Mouse (Mus musculus) liver, embryonic 12.5 days (tissue): ENCODE measurements around the gene Plcb4. TPM values are rescaled to one million over a fixed set of nuclear protein-coding genes. Genes with fewer than 3 reads are reported as not detected.
"Not testable (repeated sequence)": the region's sequence is repeated elsewhere in the genome, so short reads cannot be mapped to it uniquely, and the experiment has no call there.

Source experiments
- ATAC-seq: fragments of 200-750 bp; cut with Nextera tagmentation; 2 replicates; pipeline ENCODE4 v1.8.0; 2017; ENCODE audit warnings: moderate number of reproducible peaks, mild to moderate bottlenecking, moderate library complexity
- H3K27ac ChIP-seq: fragments of 300-500 bp; sonication (generic); 2 replicates; pipeline ENCODE4 v1.5.1; 2016; ENCODE audit warnings: mild to moderate bottlenecking
- H3K27me3 ChIP-seq: fragments of 300-500 bp; sonication (generic); replicated peaks from 2 replicates; pipeline ENCODE4 v1.6.1; 2016; ENCODE audit warnings: mild to moderate bottlenecking, moderate library complexity
- H3K36me3 ChIP-seq: fragments of 300-500 bp; sonication (generic); 2 replicates; pipeline ENCODE4 v1.6.1; 2016; ENCODE audit warnings: mild to moderate bottlenecking, moderate library complexity
- H3K4me1 ChIP-seq: fragments of 300-500 bp; sonication (generic); 2 replicates; pipeline ENCODE4 v1.6.1; 2016
- H3K4me2 ChIP-seq: fragments of 300-500 bp; sonication (generic); 2 replicates; pipeline ENCODE4 v1.6.1; 2016; ENCODE audit warnings: mild to moderate bottlenecking, moderate library complexity
- H3K4me3 ChIP-seq: fragments of 300-500 bp; sonication (generic); 2 replicates; pipeline ENCODE4 v1.5.1; 2016; ENCODE audit warnings: mild to moderate bottlenecking, moderate library complexity
- H3K9ac ChIP-seq: fragments of 300-500 bp; sonication (generic); 2 replicates; pipeline ENCODE4 v1.6.1; 2016; ENCODE audit warnings: mild to moderate bottlenecking, moderate library complexity
- H3K9me3 ChIP-seq: fragments of 300-500 bp; sonication (generic); replicated peaks from 2 replicates; pipeline ENCODE4 v1.6.1; 2016; ENCODE audit warnings: mild to moderate bottlenecking, moderate library complexity
- WGBS: fragments of 180-500 bp; shearing (Covaris S2); methylation state at CpG from one replicate; pipeline ENCODE4 v1.1.7; 2016; ENCODE audit not compliant: insufficient replicate concordance; 5-methylcytosine and 5-hydroxymethylcytosine counted together
- polyA plus RNA-seq: library from polyadenylated mRNA; unstranded; fragments of >200 nt; fragmentation: Nextera tagmentation; extraction: Ambion mirVana; gene quantifications from 2 replicates; pipeline ENCODE4 v1.2.1, GENCODE M21; 2016

Gene Plcb4
- polyA plus RNA-seq, 1 experiment from 2014 or later = 5.8 TPM

DNA sequence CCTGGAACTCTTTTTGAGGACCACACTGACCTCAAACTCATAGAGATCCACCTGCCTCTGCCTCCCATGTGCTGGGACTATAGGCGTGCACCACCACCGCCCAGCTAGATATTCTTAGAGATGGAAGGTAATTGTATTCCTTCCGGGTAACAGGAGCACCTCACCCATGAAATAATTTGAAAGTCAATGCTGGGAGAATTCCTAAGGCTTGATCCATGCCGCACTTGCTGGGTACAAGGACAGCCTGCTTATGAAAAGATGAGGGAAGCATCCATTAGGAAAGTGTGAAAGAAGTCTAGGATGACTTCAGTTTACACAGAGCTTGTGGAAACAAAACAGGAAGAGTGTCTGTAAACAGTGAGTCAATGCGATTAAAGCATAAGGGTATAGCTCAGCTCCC lies 232.9 kb downstream of the Plcb4 start:
- H3K9me3 ChIP-seq = no peaks in the 10 kb centered on the region
- ATAC-seq = no peak
- no peaks in the 10 kb centered on the region for H3K27me3 ChIP-seq
- H3K4me2 ChIP-seq = no peak overlapping the region
- no peaks in the 10 kb centered on the region for H3K36me3 ChIP-seq
- H3K27ac ChIP-seq = no peak overlapping the region
- 70% methylated on average over 5 of the region's 5 CpGs for WGBS
- no peak overlapping the region for H3K9ac ChIP-seq
- peaks cover 13% of the 10 kb centered on the region for H3K4me1 ChIP-seq
- H3K4me3 ChIP-seq = no peak overlapping the region

DNA sequence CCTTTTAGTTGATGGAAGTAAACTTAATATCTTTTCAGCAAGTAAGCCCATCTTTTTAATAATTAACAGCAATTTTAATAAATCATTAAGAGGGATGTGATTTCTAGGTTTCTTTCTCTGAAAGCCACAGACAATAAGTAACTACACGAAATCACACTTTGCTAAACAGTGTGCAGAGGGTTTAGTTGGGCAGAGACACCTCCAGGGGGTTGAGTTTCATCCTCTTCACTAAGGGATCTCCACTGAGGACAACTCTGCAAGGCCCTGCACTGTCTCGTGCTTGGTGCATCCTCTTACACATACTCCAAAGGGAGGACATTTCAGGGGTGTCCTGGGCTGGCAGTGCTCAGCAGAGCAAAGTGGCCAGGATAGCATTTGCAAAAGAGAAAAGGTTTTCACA lies 235.8 kb downstream of the Plcb4 start:
- no peaks in the 10 kb centered on the region for H3K36me3 ChIP-seq
- no peak overlapping the region for H3K9ac ChIP-seq
- 64% methylated on average over 2 of the region's 2 CpGs for WGBS
- ATAC-seq = no peak
- H3K27me3 ChIP-seq = no peaks in the 10 kb centered on the region
- H3K4me1 ChIP-seq = no peaks in the 10 kb centered on the region
- no peaks in the 10 kb centered on the region for H3K9me3 ChIP-seq
- no peak overlapping the region for H3K4me2 ChIP-seq
- no peak overlapping the region for H3K4me3 ChIP-seq
- H3K27ac ChIP-seq = no peak overlapping the region

DNA sequence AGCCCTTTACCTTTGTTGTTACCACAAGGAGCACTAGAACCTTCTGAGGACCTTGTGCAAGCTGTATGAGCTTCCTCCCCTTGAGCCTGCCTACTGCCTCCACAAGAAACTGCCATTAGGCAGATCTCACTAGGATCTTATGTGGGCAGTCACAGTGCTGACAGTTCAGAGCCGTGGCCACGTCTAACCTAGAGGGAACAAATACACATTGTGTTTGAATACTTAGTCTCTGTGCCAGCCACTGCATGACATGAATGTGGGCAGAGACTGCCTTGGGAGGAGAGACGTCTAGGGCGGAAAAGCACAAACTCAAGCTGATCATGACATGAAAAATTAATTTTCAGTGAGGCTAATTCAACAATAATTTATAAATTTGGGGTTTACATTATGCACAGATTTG lies 239.2 kb downstream of the Plcb4 start:
- Histone ChIP-seq H3K4me2 (no peak overlapping the region), H3K4me3 (no peak overlapping the region), H3K27ac (no peak overlapping the region), H3K9ac (no peak overlapping the region), H3K27me3 (no peaks in the 10 kb centered on the region), H3K4me1 (0 out of 2 replicates have a peak, but pooled peaks cover under 1% of the 10 kb centered on the region), H3K9me3 (no peaks in the 10 kb centered on the region), H3K36me3 (no peaks in the 10 kb centered on the region)
- 68% methylated on average over 4 of the region's 4 CpGs for WGBS
- ATAC-seq = no peak

DNA sequence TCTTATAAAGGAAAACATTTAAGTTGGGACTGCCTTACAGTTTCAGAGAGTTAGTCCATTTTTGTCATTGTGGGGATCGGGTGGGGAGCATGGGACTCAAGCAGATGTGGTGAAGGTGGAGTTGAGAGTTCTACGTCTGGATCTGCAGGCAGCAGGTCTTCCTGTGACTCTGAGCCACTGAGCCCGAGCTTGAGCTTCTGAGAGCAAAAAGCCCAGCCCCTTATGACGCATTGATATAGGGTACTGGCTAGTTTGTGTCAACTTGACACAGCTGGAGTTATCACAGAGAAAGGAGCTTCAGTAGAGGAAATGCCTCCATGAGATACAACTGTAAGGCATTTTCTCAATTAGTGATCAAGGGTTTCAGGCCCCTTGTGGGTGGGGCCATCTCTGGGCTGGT lies 241.1 kb downstream of the Plcb4 start:
- H3K4me3 ChIP-seq, H3K4me2 ChIP-seq, H3K27ac ChIP-seq, H3K27me3 ChIP-seq, H3K36me3 ChIP-seq, H3K9ac ChIP-seq, H3K9me3 ChIP-seq: not testable (repeated sequence)
- WGBS = 41% methylated on average over 4 of the region's 4 CpGs
- peaks cover 12% of the 10 kb centered on the region for H3K4me1 ChIP-seq
- ATAC-seq = peak; percentile 64

DNA sequence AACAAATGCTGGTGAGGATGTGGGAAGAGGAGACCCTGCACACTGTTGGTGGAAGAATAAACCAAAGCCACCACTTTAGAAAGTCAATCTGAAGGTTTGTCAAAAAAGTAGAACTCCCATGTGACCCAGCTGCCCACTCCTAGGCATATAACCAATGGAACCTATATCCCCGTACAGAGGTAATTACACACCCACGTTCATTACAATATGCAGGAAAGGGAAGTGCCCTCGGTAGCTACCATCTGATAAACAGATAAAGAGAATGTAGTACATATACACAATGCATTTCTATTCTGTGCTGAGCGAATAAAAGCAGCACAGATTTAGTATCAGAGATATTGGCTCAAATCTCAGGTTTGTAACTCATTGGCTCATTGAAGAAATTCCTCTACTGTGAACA lies 242.2 kb downstream of the Plcb4 start:
- ATAC-seq = no peak
- no peak overlapping the region for H3K27ac ChIP-seq
- no peak overlapping the region for H3K9ac ChIP-seq
- H3K36me3 ChIP-seq = no peaks in the 10 kb centered on the region
- H3K9me3 ChIP-seq = no peaks in the 10 kb centered on the region
- 61% methylated on average over 4 of the region's 4 CpGs for WGBS
- no peaks in the 10 kb centered on the region for H3K27me3 ChIP-seq
- peaks cover 12% of the 10 kb centered on the region for H3K4me1 ChIP-seq
- H3K4me2 ChIP-seq = no peak overlapping the region
- H3K4me3 ChIP-seq = no peak overlapping the region

DNA sequence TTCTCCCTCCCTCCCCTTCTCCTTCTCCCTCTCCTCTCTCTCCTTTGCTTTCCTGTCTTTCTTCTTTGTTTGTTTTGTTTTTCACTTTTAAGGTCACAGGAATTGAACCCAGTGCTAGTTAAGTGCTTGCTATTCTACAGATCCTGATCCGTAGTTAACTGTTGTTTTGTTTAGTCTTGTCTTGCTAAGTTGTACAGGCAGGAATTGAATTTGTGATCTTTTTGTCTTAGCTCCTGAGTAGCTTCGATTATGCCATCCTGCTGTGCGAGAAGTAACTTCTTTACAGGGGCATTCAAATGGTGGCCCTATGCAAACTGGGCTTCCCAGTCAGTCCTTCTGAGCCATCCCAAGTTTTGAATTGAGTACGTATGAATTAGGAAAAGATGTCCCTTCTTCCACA lies 245.5 kb downstream of the Plcb4 start:
- Histone ChIP-seq H3K27me3 (no peaks in the 10 kb centered on the region), H3K4me1 (peaks cover 12% of the 10 kb centered on the region), H3K9me3 (no peaks in the 10 kb centered on the region), H3K27ac (no peak overlapping the region), H3K9ac (no peak overlapping the region), H3K4me2 (no peak overlapping the region), H3K36me3 (no peaks in the 10 kb centered on the region), H3K4me3 (no peak overlapping the region)
- ATAC-seq = no peak
- WGBS = 72% methylated on average over 4 of the region's 4 CpGs

DNA sequence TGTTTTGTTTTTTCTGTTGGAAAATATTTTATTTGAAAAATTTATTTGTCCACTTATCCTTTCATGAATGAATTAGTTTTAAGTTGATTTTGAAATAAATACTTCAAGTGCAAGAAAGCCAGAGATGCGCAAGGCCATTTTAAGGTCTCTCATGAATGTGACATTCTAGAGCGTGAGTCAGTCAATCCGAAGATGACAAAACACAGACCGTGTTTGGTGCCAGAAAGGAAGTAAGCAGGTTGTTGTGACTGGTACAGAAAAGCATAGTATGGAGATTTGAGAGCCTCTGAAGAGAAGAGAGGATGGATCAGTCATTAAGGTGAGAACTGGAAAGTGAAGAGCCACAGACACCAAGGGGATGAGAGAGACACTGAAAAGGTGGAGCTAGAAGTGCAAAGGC lies 246.0 kb downstream of the Plcb4 start:
- H3K9ac ChIP-seq = no peak overlapping the region
- no peaks in the 10 kb centered on the region for H3K36me3 ChIP-seq
- H3K27ac ChIP-seq = no peak overlapping the region
- no peak for ATAC-seq
- no peak overlapping the region for H3K4me2 ChIP-seq
- no peaks in the 10 kb centered on the region for H3K27me3 ChIP-seq
- no peaks in the 10 kb centered on the region for H3K9me3 ChIP-seq
- peaks cover 12% of the 10 kb centered on the region for H3K4me1 ChIP-seq
- no peak overlapping the region for H3K4me3 ChIP-seq
- 82% methylated on average over 4 of the region's 4 CpGs for WGBS

DNA sequence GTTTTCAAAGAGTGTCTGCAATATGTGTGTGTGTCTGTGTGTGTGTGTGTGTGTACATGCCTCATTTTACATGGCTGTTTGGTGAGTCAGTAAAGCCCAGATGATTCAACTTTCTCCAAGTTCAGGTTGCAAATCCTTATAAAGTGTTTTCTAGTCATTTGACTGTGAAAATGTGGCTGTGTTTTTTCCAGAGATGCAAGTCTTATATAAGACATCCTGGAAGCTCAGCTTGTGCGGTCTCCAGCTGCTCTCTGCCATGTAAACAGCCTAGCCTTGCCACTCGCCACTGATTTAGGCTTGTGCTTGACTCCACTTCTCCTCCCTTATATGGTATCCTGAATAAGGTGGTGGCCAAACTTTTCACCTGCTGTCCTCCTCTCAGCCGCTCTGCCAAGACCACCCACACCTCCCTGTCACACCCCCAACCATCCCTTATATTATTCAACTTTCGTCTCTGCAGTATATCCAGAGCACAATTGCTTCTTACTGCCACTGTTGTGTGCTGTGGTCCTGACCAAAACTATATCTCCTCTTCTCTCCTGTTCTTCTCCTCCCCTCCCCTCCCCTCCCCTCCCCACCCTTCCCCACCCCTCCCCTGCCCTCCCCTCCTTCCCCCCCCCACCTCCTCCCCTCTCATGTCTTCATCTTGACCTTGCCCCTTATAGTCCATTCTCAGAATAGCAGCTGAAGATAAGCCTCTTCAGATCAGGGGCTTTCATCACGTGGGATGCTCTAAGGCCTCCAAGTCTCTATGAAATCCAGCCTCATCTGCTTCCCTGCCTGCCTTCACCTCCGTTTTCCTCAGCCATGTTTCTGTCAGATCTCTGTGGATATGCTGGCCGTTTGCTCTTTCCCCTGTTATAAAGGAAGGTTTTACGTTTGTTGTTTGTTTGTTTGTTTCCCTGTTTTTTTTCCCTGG lies 255.8 kb downstream of the Plcb4 start:
- no peaks in the 10 kb centered on the region for H3K36me3 ChIP-seq
- H3K9ac ChIP-seq = no peak overlapping the region
- H3K27me3 ChIP-seq = no peaks in the 10 kb centered on the region
- H3K4me2 ChIP-seq = no peak overlapping the region
- 68% methylated on average over 8 of the region's 8 CpGs for WGBS
- no peaks in the 10 kb centered on the region for H3K9me3 ChIP-seq
- ATAC-seq = no peak
- 0 out of 2 replicates have a peak, but pooled peaks cover 3% of the 10 kb centered on the region for H3K4me1 ChIP-seq
- no peak overlapping the region for H3K27ac ChIP-seq
- no peak overlapping the region for H3K4me3 ChIP-seq

DNA sequence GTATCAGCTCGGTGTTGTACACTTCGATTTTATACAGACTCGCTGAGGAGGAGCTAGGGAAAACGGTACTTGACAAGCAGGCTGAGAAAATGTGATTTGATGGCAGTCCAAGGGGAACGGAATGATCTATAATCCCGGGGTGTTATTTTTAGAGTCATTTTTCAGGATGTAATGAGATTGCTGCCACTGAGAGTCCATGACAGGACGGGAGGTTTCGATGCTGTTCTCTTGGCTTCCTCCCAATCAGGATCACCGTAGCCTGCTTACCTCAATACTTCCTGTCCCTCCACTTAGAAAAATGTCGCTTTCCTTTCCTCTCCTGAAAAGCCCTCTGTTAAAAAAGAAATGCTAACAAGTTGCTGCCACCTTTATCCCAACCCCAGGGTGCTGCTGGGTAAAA lies 257.1 kb downstream of the Plcb4 start:
- Histone ChIP-seq H3K9me3 (no peaks in the 10 kb centered on the region), H3K4me3 (no peak overlapping the region), H3K27ac (no peak overlapping the region), H3K4me2 (no peak overlapping the region), H3K4me1 (0 out of 2 replicates have a peak, but pooled peaks cover 3% of the 10 kb centered on the region), H3K9ac (no peak overlapping the region), H3K27me3 (no peaks in the 10 kb centered on the region), H3K36me3 (no peaks in the 10 kb centered on the region)
- WGBS = 61% methylated on average over 10 of the region's 10 CpGs
- ATAC-seq = no peak

DNA sequence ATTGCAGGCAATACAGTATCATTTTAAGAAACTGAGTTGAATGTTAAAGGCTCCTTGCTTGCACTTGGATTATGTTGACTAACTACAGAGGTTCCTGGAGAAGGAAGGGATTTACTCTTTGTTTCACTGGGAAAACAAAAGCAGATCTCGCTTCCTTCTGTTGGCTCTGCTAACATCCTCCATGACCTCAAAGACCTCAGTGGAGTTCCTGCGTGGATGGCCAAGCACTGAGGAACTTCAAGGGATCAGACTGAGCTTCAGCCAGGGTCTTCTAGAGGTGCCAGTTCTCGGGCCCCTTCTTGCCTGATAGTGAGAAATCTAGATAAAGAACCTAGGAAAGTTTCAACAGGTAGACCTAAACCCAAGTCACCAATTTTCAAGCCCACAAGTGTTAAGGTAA lies 258.2 kb downstream of the Plcb4 start:
- Histone ChIP-seq H3K9me3 (no peaks in the 10 kb centered on the region), H3K4me2 (no peak overlapping the region), H3K9ac (no peak overlapping the region), H3K27ac (no peak overlapping the region), H3K4me3 (no peak overlapping the region), H3K36me3 (no peaks in the 10 kb centered on the region), H3K4me1 (0 out of 2 replicates have a peak, but pooled peaks cover 3% of the 10 kb centered on the region), H3K27me3 (no peaks in the 10 kb centered on the region)
- 55% methylated on average over 3 of the region's 3 CpGs for WGBS
- ATAC-seq = no peak

DNA sequence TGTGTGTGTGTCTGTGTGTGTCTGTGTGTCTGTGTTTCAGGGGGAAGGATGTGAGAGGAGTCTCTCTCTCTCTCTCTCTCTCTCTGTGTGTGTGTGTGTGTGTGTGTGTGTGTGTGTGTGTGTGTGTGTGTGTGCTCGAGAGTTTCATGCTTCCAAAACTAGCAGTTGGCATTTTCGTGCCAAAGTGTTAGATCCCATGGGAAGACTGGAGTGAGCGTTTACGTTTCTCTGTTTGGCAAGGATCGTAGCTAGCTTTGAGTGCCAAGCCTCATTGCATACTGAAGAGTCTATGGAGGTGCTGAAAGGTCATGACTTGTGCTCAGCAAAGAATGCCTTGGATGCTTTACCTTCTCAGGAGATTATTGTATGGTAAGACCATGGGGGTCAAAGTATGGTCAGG lies 259.3 kb downstream of the Plcb4 start:
- Histone ChIP-seq H3K9ac (no peak overlapping the region), H3K27ac (no peak overlapping the region), H3K36me3 (no peaks in the 10 kb centered on the region), H3K4me3 (no peak overlapping the region), H3K27me3 (no peaks in the 10 kb centered on the region), H3K9me3 (no peaks in the 10 kb centered on the region), H3K4me2 (no peak overlapping the region), H3K4me1 (0 out of 2 replicates have a peak, but pooled peaks cover 3% of the 10 kb centered on the region)
- ATAC-seq = no peak
- WGBS = 85% methylated on average over 5 of the region's 5 CpGs

DNA sequence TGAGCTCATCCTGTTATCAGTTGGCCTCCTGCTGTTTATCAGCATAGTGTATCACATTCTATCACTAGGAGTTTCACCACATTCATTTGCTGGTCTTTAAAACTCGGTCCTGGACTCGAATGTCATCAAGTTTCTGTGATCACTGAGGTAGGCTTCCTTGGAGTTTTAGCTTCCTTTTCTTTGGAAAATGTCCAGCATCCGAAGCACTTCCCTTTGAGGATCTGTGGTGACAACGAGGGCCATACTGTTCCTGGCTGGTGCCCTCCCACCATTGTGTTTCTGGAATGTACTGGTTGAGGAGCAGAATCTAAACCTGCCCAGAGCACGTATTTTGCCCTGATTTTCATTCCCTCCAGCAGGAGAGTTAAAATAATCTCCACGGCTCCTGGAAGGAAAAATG lies 260.8 kb downstream of the Plcb4 start:
- no peak for ATAC-seq
- H3K4me3 ChIP-seq = no peak overlapping the region
- 0 out of 2 replicates have a peak, but pooled peaks cover 1% of the 10 kb centered on the region for H3K4me1 ChIP-seq
- 56% methylated on average over 6 of the region's 6 CpGs for WGBS
- H3K27me3 ChIP-seq = no peaks in the 10 kb centered on the region
- H3K27ac ChIP-seq = no peak overlapping the region
- H3K4me2 ChIP-seq = no peak overlapping the region
- H3K9me3 ChIP-seq = no peaks in the 10 kb centered on the region
- H3K9ac ChIP-seq = no peak overlapping the region
- H3K36me3 ChIP-seq = no peaks in the 10 kb centered on the region
